10 mouse cellular contexts compared by ENCODE assay signal in genomic region chr3:95246465-95247231, GRCm38 (mm10). TPM values are rescaled to one million over a fixed set of nuclear protein-coding genes. Genes with fewer than 3 reads are reported as not detected.
DNase-seq lines count a peak whose midpoint lies in the region; ATAC-seq and TF ChIP-seq lines count a peak whose summit lies in the region.
"Had no signal": no experiment of that assay in that cellular context is flagged by ENCODE, and none has a peak within 500 bp of the region (broad histone marks: within the 10 kb centered on the region; RNA-seq: fewer than 3 reads in every experiment).

No protein-coding gene starts in this region.

- 0 out of 2 replicates have a peak, but pooled peaks have one; percentile 38 for ATAC-seq in frontal cortex, adult (ENCODE audit: low TSS enrichment)
- ATAC-seq in lung, embryonic 14.5 days (ENCODE audit: insufficient read depth) = 0 out of 2 replicates have a peak, but pooled peaks have one; percentile 25
- no peak for ATAC-seq in activated CD4-positive, CD25-positive, alpha-beta regulatory T cell, adult 4 months
- no peak for ATAC-seq in granulocyte monocyte progenitor cell, adult 5-6 weeks (replicated peaks; ENCODE audit: poor library complexity, severe bottlenecking)

- no peak overlapping the region for H3K4me2 ChIP-seq in lung, embryonic 14.5 days
- H3K4me2 ChIP-seq: embryonic facial prominence, embryonic 13.5 days; limb, embryonic 13.5 days had no signal

- DNase-seq in frontal cortex, postnatal 14 days (ENCODE audit: low spot score in 2 of 2) = no peak
- DNase-seq in spleen, adult 12 weeks (ENCODE audit: low spot score) = peak; percentile 41
- DNase-seq in spleen, postnatal 14 days (ENCODE audit: low spot score in 2 of 2) = no peak
- peak; percentile 59 to 68 for DNase-seq in frontal cortex, postnatal 36 days (ENCODE audit: low spot score in 2 of 2)
- DNase-seq in lung, embryonic 14.5 days = peak; percentile 53

- no peaks in the 10 kb centered on the region for H3K27me3 ChIP-seq in lung, embryonic 14.5 days (ENCODE audit: insufficient read depth, low read length)
- H3K27me3 ChIP-seq: embryonic facial prominence, embryonic 13.5 days; limb, embryonic 13.5 days had no signal

- no peak overlapping the region for H3K4me3 ChIP-seq in lung, embryonic 14.5 days (ENCODE audit: low read depth, low read length)
- H3K4me3 ChIP-seq: embryonic facial prominence, embryonic 13.5 days; limb, embryonic 13.5 days had no signal

- WGBS in lung, embryonic 14.5 days = 76% methylated on average over 5 of the region's 5 CpGs

- no peak overlapping the region for H3K9ac ChIP-seq in lung, embryonic 14.5 days
- H3K9ac ChIP-seq: embryonic facial prominence, embryonic 13.5 days; limb, embryonic 13.5 days had no signal

- TF ChIP-seq CTCF in lung, embryonic 14.5 days (IDR thresholded peaks at IDR 0.05; ENCODE audit: low read depth) = no peak

- H3K36me3 ChIP-seq in lung, embryonic 14.5 days (ENCODE audit: insufficient read depth) = 0 out of 2 replicates have a peak, but pooled peaks cover 2% of the 10 kb centered on the region

- H3K9me3 ChIP-seq in lung, embryonic 14.5 days (ENCODE audit: low read depth, low read length) = no peaks in the 10 kb centered on the region
- H3K9me3 ChIP-seq: embryonic facial prominence, embryonic 13.5 days; limb, embryonic 13.5 days had no signal

- H3K27ac ChIP-seq in lung, embryonic 14.5 days (ENCODE audit: low read depth) = no peak overlapping the region
- H3K27ac ChIP-seq: embryonic facial prominence, embryonic 13.5 days; limb, embryonic 13.5 days had no signal

- H3K4me1 ChIP-seq in lung, embryonic 14.5 days (ENCODE audit: insufficient read depth) = no peaks in the 10 kb centered on the region
- H3K4me1 ChIP-seq: embryonic facial prominence, embryonic 13.5 days had no signal

RNA-seq across cellular contexts. Expression of gene Bnipl, which starts 4.3 kb away (rescaled TPM):
- polyA plus RNA-seq in lung, embryonic 14.5 days (2014; fragmentation: Nextera tagmentation; extraction: Ambion mirVana) = 5.0 and 6.1 TPM in 2 replicates
- not detected for polyA plus RNA-seq in activated CD4-positive, CD25-positive, alpha-beta regulatory T cell, adult 4 months (2017; shearing (Covaris generic))
- total RNA-seq in granulocyte monocyte progenitor cell, adult 5-6 weeks (2014; fragmentation: Nextera tagmentation) = 0.88 TPM in 1 of 2 replicates, not detected in the other
- not detected in 2 replicates for total RNA-seq in granulocyte monocyte progenitor cell, adult 5-6 weeks (2017)

RNA-seq across cellular contexts. Expression of gene Gm128, which starts 5.2 kb away (rescaled TPM):
- 0.39 and 0.67 TPM in 2 replicates for polyA plus RNA-seq in lung, embryonic 14.5 days (2014; fragmentation: Nextera tagmentation; extraction: Ambion mirVana)
- polyA plus RNA-seq in activated CD4-positive, CD25-positive, alpha-beta regulatory T cell, adult 4 months (2017; shearing (Covaris generic)) = 1 to 10 TPM in 1 of 2 experiments, under 1 TPM in 1; 0.40 to 1.1 TPM
- 1.0 TPM in 1 of 2 replicates, not detected in the other for total RNA-seq in granulocyte monocyte progenitor cell, adult 5-6 weeks (2014; fragmentation: Nextera tagmentation)
- 0.22 and 1.8 TPM in 2 replicates for total RNA-seq in granulocyte monocyte progenitor cell, adult 5-6 weeks (2017)

RNA-seq across cellular contexts. Expression of gene Mllt11, which starts 14.7 kb away (rescaled TPM):
- 15.1 and 16.1 TPM in 2 replicates for polyA plus RNA-seq in lung, embryonic 14.5 days (2014; fragmentation: Nextera tagmentation; extraction: Ambion mirVana)
- 10 to 100 TPM; 21.2 to 31.5 TPM for polyA plus RNA-seq in activated CD4-positive, CD25-positive, alpha-beta regulatory T cell, adult 4 months (2017; shearing (Covaris generic))
- total RNA-seq in granulocyte monocyte progenitor cell, adult 5-6 weeks (2014; fragmentation: Nextera tagmentation) = 3.2 and 6.9 TPM in 2 replicates
- total RNA-seq in granulocyte monocyte progenitor cell, adult 5-6 weeks (2017) = 1.7 and 1.9 TPM in 2 replicates

RNA-seq across cellular contexts. Expression of gene Cdc42se1, which starts 18.1 kb away (rescaled TPM):
- polyA plus RNA-seq in lung, embryonic 14.5 days (2014; fragmentation: Nextera tagmentation; extraction: Ambion mirVana) = 127 and 131 TPM in 2 replicates
- 100 to 1,000 TPM; 258 to 260 TPM for polyA plus RNA-seq in activated CD4-positive, CD25-positive, alpha-beta regulatory T cell, adult 4 months (2017; shearing (Covaris generic))
- 93.6 and 99.1 TPM in 2 replicates for total RNA-seq in granulocyte monocyte progenitor cell, adult 5-6 weeks (2014; fragmentation: Nextera tagmentation)
- 43.0 and 61.6 TPM in 2 replicates for total RNA-seq in granulocyte monocyte progenitor cell, adult 5-6 weeks (2017)

RNA-seq across cellular contexts. Expression of gene Gabpb2, which starts 28.9 kb away (rescaled TPM):
- 13.4 and 14.4 TPM in 2 replicates for polyA plus RNA-seq in lung, embryonic 14.5 days (2014; fragmentation: Nextera tagmentation; extraction: Ambion mirVana)
- 10 to 100 TPM; 31.0 to 34.7 TPM for polyA plus RNA-seq in activated CD4-positive, CD25-positive, alpha-beta regulatory T cell, adult 4 months (2017; shearing (Covaris generic))
- 36.0 and 54.3 TPM in 2 replicates for total RNA-seq in granulocyte monocyte progenitor cell, adult 5-6 weeks (2014; fragmentation: Nextera tagmentation)
- total RNA-seq in granulocyte monocyte progenitor cell, adult 5-6 weeks (2017) = 39.8 and 43.6 TPM in 2 replicates

Comparison
In these comparisons a context has a peak if more than half of its experiments do, and no peak if none do; other contexts are left out.
1. DNase-seq: peak in spleen, adult 12 weeks (single experiment), frontal cortex, postnatal 36 days (2 of 2) and lung, embryonic 14.5 days (single experiment); none in frontal cortex, postnatal 14 days (0 of 2) and spleen, postnatal 14 days (0 of 2).
2. ATAC-seq: peak in frontal cortex, adult (single experiment) and lung, embryonic 14.5 days (single experiment); none in activated CD4-positive, CD25-positive, alpha-beta regulatory T cell, adult 4 months (single experiment) and granulocyte monocyte progenitor cell, adult 5-6 weeks (single experiment).